Mouse (Mus musculus) spleen, adult 18-20 months (tissue): ENCODE measurements around the gene Corin.

Source experiments
- DNase-seq, 2 experiments: peaks; one replicate each; pipeline ENCODE4 v3.0.0; 2022; ENCODE audit warnings: mixed read lengths in 2 of 2

Corin gene

DNA sequence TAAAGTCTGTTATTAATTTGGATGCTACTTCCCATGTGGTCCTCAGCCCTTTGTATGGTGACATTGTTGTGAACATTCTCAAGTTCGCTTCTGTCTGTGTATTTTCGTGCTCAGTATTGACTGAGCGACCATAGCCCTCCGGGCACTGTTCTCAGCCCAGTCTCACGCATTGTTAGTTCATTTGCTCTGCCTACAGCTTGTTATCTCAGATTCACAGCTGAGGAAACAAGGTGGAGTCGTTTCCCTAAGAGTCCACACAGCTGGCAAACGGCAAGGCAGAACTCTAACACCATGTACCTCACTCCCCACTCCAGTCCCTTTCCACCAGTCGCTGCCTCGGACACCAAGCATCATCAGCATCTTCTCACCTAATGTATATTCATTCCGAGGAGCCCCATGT is 63.1 kb downstream of the Corin start:
- no peak for DNase-seq

DNA sequence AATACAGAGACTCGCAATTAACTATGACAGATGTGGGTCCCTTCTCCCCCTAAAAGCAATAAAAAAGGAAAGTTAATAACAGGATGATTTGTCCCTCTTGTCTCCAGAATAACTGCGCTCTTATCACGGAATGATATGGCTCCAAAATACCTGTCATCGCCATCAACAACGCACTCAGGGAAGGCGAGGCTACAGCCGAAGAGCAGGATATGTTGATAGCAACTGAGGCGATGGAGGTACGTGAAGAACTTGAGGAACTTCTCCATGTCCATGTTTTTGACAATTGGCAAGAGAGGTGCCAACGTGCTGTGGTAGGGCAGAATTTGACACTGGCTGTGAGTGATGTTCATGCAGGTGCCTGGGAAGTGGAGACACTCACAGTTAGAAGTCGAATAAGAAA is 69.2 kb downstream of the Corin start:
- DNase-seq = no peak

DNA sequence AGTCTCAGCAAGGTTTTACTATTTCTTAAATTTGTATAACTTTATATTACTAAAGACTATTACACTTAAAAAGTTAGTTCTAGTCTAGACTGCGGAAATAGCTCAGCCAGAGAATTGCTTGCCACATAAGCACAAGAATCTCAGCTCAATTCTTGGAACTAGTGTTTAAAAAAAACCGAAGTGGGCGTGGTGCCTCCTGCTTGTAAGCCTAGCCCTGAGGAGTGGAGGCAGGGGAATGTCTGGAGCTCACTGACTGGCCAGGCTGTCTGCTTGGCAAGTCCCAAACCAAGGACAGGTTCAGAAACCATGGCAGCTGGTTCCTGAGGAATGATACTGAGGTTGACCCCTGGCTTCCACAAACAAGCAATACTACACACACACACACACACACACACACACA is 72.4 kb downstream of the Corin start:
- DNase-seq = no peak

- no peak for DNase-seq
Observed at GRCm38 (mm10) chr5:72427556-72427955, 76.7 kb downstream of the Corin start.

DNA sequence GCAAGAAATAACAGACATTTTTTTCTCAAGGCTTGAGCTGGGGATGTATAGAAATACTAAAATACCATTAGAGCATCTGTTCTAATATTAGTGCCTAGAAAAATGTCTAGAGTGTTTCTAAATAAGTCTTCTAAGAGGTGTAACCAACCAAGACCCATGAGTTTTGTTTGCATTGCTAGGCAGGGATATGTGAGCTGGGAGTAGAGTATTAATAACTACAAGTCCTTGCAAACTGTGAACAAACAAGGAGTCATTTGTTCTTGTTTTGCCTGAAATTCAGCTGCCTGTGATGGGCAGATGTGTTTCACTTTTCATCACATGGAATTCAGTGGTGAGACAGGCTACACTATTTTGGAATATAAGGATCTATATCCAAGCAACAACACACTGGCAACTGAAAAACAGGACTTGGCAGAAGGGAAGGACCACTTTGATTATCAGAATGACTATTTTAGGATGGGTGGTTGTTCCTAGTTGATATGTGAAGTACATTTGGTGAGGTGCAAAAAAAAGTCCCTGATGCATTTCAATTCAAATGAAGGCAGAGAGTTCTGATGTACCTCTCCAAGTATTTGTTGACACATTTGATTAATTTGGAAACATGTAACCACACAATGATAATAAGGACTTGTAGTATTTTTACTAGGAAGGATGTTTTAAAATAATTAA is 78.8 kb downstream of the Corin start:
- no peak for DNase-seq

DNA sequence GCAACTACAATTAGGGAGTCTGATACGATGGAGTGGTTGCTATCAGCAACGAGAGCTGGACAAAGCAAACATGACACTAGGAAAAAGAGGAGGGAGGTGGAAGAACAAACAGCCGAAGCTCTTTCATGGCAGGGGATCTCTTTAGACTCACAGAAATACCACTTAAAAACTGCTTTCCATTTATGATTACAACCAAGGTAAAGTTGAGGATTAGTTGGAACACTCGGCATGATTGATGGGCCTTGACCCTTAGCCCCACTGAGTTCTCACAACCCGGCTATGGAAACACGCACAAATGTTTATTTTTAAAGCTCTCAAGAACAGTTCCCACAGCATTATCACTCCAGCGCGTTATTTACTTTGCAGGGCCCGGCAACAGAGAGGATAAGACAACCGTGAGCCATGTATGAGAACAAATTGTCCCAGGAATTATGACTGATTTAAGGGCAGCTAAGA is 92.4 kb downstream of the Corin start:
- no peak for DNase-seq

DNA sequence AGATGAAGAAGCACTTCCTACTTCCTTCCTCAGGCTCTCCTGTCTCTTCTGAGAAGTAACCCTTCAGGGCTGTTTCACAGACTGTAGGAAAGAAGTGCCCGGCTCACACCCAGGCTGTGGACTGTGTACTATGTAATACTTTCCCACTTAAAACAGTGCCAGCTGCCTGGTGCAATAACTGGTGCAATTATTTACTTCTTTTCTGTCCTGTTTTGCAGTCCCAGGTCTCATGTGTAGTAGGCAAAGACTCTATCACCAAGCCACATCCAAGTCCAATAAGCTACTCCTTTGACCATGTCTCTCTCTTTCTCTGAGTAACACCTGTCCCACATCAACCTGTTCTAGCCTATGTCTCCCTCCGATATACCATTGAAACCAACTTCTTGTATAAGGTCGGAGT is 93.4 kb downstream of the Corin start:
- no peak for DNase-seq

- no peak for DNase-seq
Observed at GRCm38 (mm10) chr5:72403376-72403775, 100.9 kb downstream of the Corin start.

GRCm38 (mm10) chr5:72402913-72403312 is 101.4 kb downstream of the Corin start:
- no peak for DNase-seq

DNA sequence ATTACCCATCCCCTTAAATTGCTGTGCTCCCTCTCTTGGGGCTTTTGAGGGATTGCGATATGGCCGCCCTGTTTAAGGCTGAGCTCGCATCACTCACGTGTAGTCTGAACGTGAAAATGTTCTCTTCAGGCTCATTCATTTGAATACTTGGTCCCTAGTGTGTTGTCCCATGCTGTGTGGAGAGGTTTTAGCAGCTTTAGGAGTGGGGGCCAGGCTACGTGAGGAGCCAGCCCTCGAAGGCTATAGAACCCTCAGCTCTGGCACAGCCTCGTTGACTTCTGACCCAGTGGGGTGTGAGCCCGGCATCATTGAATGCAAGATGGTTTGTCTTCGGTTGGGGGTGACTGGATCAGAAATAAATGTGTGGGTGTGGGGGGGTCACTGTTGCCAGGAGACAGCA is 102.5 kb downstream of the Corin start:
- DNase-seq = no peak

GRCm38 (mm10) chr5:72401251-72401650 is 103.0 kb downstream of the Corin start:
- no peak for DNase-seq

DNA sequence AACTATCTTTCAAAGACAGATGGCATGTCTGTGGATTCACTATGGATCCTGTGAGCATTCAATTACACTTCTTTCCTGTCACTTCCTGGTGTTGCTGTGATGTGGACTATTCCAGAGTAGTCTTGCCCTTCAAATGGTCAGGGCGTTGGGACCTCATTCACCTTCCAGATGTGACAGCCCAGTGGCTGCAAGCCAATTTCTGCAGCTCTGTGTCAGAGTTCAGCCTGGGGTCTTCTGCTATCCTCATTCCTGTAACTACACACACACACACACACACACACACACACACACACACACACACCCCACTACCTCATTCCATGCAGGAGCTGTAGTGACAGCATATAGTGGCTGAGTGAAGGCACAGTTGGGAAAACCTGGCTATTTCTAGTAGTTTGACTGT is 122.1 kb downstream of the Corin start:
- no peak for DNase-seq

- no peak for DNase-seq
Observed at GRCm38 (mm10) chr5:72380616-72381015, 123.7 kb downstream of the Corin start.

GRCm38 (mm10) chr5:72368004-72368403 is 136.3 kb downstream of the Corin start:
- DNase-seq = no peak

GRCm38 (mm10) chr5:72365801-72366200 is 138.5 kb downstream of the Corin start:
- no peak for DNase-seq

GRCm38 (mm10) chr5:72363838-72364237 is 140.4 kb downstream of the Corin start:
- DNase-seq = no peak

- DNase-seq = no peak
Observed at GRCm38 (mm10) chr5:72353746-72354145, 150.5 kb downstream of the Corin start.

DNA sequence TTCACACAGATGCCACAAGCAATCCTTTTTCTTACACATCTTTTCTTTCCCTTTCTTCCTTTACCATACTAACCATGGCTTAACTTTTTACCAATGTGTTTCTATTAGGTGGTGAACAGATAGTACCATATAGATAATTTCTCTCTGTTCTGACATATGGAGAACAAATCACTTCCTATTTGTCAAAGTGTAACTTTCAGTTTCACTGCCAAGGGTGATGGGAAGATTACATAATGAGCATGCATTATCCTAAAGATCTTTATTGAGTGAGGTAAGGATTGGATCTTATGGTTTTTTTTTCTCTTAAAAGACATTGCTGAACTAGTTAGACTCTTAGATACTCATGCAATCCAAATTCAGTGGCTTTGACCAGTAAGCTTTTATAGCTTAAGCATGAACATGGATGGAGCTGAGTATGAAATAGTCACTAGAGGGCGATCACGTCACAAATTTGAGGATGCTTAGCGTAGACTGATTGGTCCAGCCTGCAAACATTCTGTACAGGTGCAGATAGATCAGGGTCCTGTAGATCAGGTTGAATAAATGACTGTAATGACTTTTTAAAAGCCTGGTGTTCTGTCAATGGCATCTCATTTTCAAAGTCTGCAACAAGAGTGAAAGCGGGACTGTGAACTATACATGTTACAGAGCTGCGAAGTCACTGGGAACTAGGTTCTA is 154.1 kb downstream of the Corin start:
- DNase-seq = no peak

- DNase-seq = no peak
Observed at GRCm38 (mm10) chr5:72348591-72348990, 155.7 kb downstream of the Corin start.

DNA sequence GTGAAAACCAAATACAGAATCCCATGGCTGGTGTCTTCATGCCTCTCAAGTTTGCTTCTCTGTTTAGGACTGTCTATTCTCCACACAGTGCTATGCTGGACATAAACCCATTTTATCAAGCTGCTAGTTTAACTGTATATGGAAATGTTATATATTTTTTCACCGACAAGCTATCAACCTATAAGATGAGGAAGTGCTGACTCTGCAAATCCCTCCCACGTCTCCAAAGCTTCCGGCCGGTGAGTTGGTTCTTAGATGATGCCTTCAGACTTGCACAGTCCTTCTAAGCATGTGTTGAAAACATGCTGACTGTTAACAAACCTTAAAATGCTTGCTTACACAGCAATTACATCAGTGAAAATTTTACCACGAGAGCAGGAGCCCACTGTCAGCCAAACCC is 168.4 kb downstream of the Corin start:
- DNase-seq = no peak

DNA sequence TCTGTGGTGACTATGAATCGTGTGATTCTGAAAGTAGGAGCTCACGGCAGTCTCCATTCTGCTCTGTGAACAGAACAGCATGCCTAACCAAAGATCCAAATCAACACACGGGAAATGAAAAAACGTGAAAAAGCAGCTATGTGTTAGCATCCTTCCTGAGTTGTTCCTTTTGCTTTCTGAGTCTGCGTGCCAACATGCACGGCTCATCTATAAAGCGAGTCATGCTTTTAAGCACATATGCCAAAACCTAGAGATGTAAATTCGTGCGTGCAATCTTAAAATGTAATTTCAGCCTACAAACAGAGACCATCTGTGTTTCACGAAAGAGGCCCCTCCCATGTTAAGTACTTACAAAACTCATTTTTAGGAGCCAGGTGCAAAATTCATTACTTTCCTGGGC is 171.4 kb downstream of the Corin start:
- no peak for DNase-seq

GRCm38 (mm10) chr5:72331217-72331616 is 173.1 kb downstream of the Corin start:
- DNase-seq = no peak

DNA sequence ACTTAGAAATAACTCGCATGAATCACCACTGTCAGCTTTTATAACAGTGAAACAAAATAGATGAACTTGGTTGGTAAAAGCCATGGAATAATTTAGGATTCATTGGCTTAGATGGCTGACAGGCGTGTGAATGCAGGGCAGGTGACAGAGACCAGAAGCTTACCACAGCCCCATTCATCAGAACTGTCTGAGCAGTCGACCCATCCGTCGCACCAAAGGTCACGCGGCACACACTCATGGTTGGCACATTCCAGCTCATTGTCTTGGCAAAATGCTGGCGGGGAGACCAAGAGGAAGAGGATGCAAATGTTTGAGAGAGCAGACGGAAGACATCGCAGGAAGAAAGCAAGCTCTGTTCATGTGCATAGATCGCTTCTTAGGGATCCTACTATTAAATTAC is 173.6 kb downstream of the Corin start:
- DNase-seq = no peak

- DNase-seq = no peak
Observed at GRCm38 (mm10) chr5:72329453-72329852, 174.8 kb downstream of the Corin start.

GRCm38 (mm10) chr5:72315282-72315681 is 189.0 kb downstream of the Corin start:
- no peak for DNase-seq
